Mouse (Mus musculus): Measurements from ENCODE around the gene Kif26a. TPM values are rescaled to one million over a fixed set of nuclear protein-coding genes. Genes with fewer than 3 reads are reported as not detected.

The Kif26a gene
- polyA plus RNA-seq, 1 experiment from 2014 or later: 3.0 TPM

MicroRNAs within 50 kb of the gene (microRNA counts, 519-probe panel; counts per million panel counts)
- 3,282 counts per million, percentile 83 among the panel's probes with 10 or more counts for microRNA mmu-miR-203

Other genes starting within 250 kb of the Kif26a start
- gene Ppp1r13b, start 238.1 kb upstream of the Kif26a start, polyA plus RNA-seq (2015; fragmentation: Nextera tagmentation; extraction: Ambion mirVana): 19.8 and 21.7 TPM in 2 replicates
- gene Atp5mpl, start 179.2 kb upstream of the Kif26a start, polyA plus RNA-seq (2015; fragmentation: Nextera tagmentation; extraction: Ambion mirVana): 924 and 941 TPM in 2 replicates
- 0.46 TPM in 1 of 2 replicates, not detected in the other for gene Tdrd9, start 174.6 kb upstream of the Kif26a start, polyA plus RNA-seq (2015; fragmentation: Nextera tagmentation; extraction: Ambion mirVana)
- not detected in 2 replicates for gene Rd3l, start 164.9 kb upstream of the Kif26a start, polyA plus RNA-seq (2015; fragmentation: Nextera tagmentation; extraction: Ambion mirVana)
- 26.8 and 31.8 TPM in 2 replicates for gene Aspg, start 39.5 kb upstream of the Kif26a start, polyA plus RNA-seq (2015; fragmentation: Nextera tagmentation; extraction: Ambion mirVana)